Mouse (Mus musculus) kidney, postnatal 0 days (tissue): ENCODE measurements around the gene Gm13287. TPM values are rescaled to one million over a fixed set of nuclear protein-coding genes. Genes with fewer than 3 reads are reported as not detected.
"Not testable (repeated sequence)": the region's sequence is repeated elsewhere in the genome, so short reads cannot be mapped to it uniquely, and the experiment has no call there.

Experiments
- ATAC-seq: fragments of 200-750 bp; cut with Nextera tagmentation; replicated peaks from 2 replicates; pipeline ENCODE4 v1.8.0; 2017; ENCODE audit warnings: low read depth, moderate number of reproducible peaks, moderate TSS enrichment, moderate library complexity; ENCODE audit not compliant: low FRiP score
- DNase-seq: peaks from one replicate; pipeline ENCODE4 v3.0.0-alpha.2; 2016; ENCODE audit warnings: low spot score
- H3K27ac ChIP-seq: fragments of 300-500 bp; sonication (generic); 2 replicates; pipeline ENCODE4 v1.5.1; 2014; ENCODE audit warnings: mild to moderate bottlenecking
- H3K27me3 ChIP-seq: fragments of 300-500 bp; sonication (generic); 2 replicates; pipeline ENCODE4 v1.6.1; 2014; ENCODE audit warnings: low read length, mixed read lengths; ENCODE audit not compliant: insufficient read depth
- H3K36me3 ChIP-seq: fragments of 300-500 bp; sonication (generic); 2 replicates; pipeline ENCODE4 v1.6.1; 2014; ENCODE audit warnings: low read length, mixed read lengths; ENCODE audit not compliant: insufficient read depth
- H3K4me1 ChIP-seq: fragments of 300-500 bp; sonication (generic); replicated peaks from 2 replicates; pipeline ENCODE4 v1.6.1; 2014; ENCODE audit warnings: antibody characterized with exemption, low read length, mixed read lengths; ENCODE audit not compliant: insufficient read depth
- H3K4me2 ChIP-seq: fragments of 300-500 bp; sonication (generic); 2 replicates; pipeline ENCODE4 v1.6.1; 2014; ENCODE audit warnings: mild to moderate bottlenecking, low read length, moderate library complexity, mixed read lengths
- H3K4me3 ChIP-seq: fragments of 300-500 bp; sonication (generic); replicated peaks from 2 replicates; pipeline ENCODE4 v1.5.1; 2014; ENCODE audit warnings: low read depth, low read length
- H3K9ac ChIP-seq: fragments of 300-500 bp; sonication (generic); 2 replicates; pipeline ENCODE4 v1.6.1; 2014; ENCODE audit warnings: low read depth, low read length
- H3K9me3 ChIP-seq: fragments of 300-500 bp; sonication (generic); replicated peaks from 2 replicates; pipeline ENCODE4 v1.6.1; 2016; ENCODE audit warnings: low read length, inconsistent platforms, mixed read lengths
- CTCF ChIP-seq: IDR thresholded peaks from 2 replicates; pipeline ENCODE4 v1.5.1; 2016; ENCODE audit warnings: antibody characterized with exemption, low read depth, mild to moderate bottlenecking, moderate library complexity
- WGBS: fragments of 180-500 bp; shearing (Covaris S2); extraction: QIAGEN DNeasy Blood & Tissue Kit; methylation state at CpG from one replicate; pipeline ENCODE4 v1.1.7; 2014; 5-methylcytosine and 5-hydroxymethylcytosine counted together
- polyA plus RNA-seq: library from polyadenylated mRNA; unstranded; fragments of >200 nt; fragmentation: Nextera tagmentation; extraction: Ambion mirVana; gene quantifications from 2 replicates; pipeline ENCODE4 v1.2.1, GENCODE M21; 2015

The Gm13287 gene
- polyA plus RNA-seq, 1 experiment from 2014 or later: not detected

DNA sequence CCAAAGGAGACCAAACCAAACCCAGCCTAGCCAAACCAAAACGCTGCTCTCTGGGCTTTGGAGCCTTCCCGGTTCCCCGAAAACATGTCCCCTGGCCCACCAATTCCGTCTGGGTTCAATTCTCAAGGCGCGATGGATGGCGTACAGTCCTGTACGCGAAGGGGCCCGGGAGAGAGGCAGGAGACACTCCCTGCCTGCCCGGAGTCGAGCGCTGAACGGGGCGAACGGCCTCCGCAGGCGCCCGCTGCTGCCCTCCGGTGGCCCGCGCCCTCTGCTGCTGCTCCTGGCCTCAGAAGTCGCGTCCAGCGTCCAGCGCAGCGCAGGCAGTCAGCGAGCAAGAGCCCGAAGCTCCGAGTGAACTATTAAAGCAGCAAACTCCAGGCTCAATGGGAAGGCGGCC is 20.7 kb upstream of the Gm13287 start:
- not testable (repeated sequence) for H3K9me3 ChIP-seq, H3K36me3 ChIP-seq, ATAC-seq, H3K9ac ChIP-seq, H3K27me3 ChIP-seq, H3K4me3 ChIP-seq, H3K4me1 ChIP-seq, DNase-seq
- peak overlapping the region; percentile 50; the same call in 1 of the 2 replicates for H3K27ac ChIP-seq
- 0% methylated on average over 3 of the region's 31 CpGs for WGBS
- peak overlapping the region; percentile 35; the same call in 1 of the 2 replicates for H3K4me2 ChIP-seq

DNA sequence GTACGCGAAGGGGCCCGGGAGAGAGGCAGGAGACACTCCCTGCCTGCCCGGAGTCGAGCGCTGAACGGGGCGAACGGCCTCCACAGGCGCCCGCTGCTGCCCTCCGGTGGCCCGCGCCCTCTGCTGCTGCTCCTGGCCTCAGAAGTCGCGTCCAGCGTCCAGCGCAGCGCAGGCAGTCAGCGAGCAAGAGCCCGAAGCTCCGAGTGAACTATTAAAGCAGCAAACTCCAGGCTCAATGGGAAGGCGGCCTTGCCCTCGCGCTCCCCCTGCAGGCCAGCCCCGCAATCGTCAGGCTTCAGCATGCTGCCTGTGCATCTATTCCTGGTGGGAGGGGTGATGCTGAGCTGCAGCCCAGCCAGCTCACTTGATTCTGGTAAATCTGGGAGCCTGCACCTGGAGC is 17.6 kb upstream of the Gm13287 start, which contains the start of gene Gm13276:
TSS of gene Gm13276 (plus strand) at position 301 of the 400 bp plus-strand sequence.
- not testable (repeated sequence) for H3K4me1 ChIP-seq, ATAC-seq, H3K27ac ChIP-seq, H3K4me3 ChIP-seq, H3K36me3 ChIP-seq, H3K9ac ChIP-seq, H3K27me3 ChIP-seq, DNase-seq, H3K9me3 ChIP-seq, H3K4me2 ChIP-seq
- WGBS: no CpG with 5 or more reads among the region's 27 CpGs

DNA sequence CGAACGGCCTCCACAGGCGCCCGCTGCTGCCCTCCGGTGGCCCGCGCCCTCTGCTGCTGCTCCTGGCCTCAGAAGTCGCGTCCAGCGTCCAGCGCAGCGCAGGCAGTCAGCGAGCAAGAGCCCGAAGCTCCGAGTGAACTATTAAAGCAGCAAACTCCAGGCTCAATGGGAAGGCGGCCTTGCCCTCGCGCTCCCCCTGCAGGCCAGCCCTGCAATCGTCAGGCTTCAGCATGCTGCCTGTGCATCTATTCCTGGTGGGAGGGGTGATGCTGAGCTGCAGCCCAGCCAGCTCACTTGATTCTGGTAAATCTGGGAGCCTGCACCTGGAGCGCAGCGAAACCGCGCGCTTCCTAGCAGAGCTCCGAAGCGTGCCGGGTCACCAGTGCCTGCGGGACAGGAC is 14.7 kb upstream of the Gm13287 start, which contains the start of gene Gm13277:
TSS of gene Gm13277 (plus strand) at position 231 of the 400 bp plus-strand sequence.
- not testable (repeated sequence) for H3K4me3 ChIP-seq, DNase-seq, H3K36me3 ChIP-seq, H3K4me1 ChIP-seq, H3K9me3 ChIP-seq, H3K9ac ChIP-seq, H3K27ac ChIP-seq, H3K4me2 ChIP-seq, H3K27me3 ChIP-seq, ATAC-seq
- TF ChIP-seq CTCF: peak; percentile 58
- WGBS: 0% methylated on average over 2 of the region's 28 CpGs

DNA sequence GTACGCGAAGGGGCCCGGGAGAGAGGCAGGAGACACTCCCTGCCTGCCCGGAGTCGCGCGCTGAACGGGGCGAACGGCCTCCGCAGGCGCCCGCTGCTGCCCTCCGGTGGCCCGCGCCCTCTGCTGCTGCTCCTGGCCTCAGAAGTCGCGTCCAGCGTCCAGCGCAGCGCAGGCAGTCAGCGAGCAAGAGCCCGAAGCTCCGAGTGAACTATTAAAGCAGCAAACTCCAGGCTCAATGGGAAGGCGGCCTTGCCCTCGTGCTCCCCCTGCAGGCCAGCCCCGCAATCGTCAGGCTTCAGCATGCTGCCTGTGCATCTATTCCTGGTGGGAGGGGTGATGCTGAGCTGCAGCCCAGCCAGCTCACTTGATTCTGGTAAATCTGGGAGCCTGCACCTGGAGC is 11.8 kb upstream of the Gm13287 start, which contains the start of gene Gm13278:
TSS of gene Gm13278 (plus strand) at position 301 of the 400 bp plus-strand sequence.
- not testable (repeated sequence) for H3K4me3 ChIP-seq, H3K4me1 ChIP-seq, H3K4me2 ChIP-seq, H3K27ac ChIP-seq, H3K9me3 ChIP-seq, DNase-seq, H3K9ac ChIP-seq, H3K27me3 ChIP-seq, ATAC-seq, H3K36me3 ChIP-seq
- WGBS: no CpG with 5 or more reads among the region's 28 CpGs

DNA sequence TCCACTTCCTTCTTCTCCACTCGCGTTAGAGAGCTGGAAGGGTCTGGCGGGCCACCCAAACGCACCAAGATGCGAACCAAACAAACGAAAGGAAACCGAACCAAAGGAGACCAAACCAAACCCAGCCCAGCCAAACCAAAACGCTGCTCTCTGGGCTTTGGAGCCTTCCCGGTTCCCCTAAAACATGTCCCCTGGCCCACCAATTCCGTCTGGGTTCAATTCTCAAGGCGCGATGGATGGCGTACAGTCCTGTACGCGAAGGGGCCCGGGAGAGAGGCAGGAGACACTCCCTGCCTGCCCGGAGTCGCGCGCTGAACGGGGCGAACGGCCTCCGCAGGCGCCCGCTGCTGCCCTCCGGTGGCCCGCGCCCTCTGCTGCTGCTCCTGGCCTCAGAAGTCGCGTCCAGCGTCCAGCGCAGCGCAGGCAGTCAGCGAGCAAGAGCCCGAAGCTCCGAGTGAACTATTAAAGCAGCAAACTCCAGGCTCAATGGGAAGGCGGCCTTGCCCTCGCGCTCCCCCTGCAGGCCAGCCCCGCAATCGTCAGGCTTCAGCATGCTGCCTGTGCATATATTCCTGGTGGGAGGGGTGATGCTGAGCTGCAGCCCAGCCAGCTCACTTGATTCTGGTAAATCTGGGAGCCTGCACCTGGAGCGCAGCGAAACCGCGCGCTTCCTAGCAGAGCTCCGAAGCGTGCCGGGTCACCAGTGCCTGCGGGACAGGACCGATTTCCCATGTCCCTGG is 8.9 kb upstream of the Gm13287 start, which contains the start of gene Gm13275:
TSS of gene Gm13275 (plus strand) at position 552 of the 740 bp plus-strand sequence.
- H3K27me3 ChIP-seq, H3K4me1 ChIP-seq, H3K36me3 ChIP-seq, H3K9ac ChIP-seq, H3K27ac ChIP-seq, H3K4me2 ChIP-seq, H3K9me3 ChIP-seq, ATAC-seq, DNase-seq, H3K4me3 ChIP-seq: not testable (repeated sequence)
- TF ChIP-seq CTCF: peak; percentile 40; the same call in 1 of the 2 replicates
- WGBS: 0% methylated on average over 10 of the region's 52 CpGs

DNA sequence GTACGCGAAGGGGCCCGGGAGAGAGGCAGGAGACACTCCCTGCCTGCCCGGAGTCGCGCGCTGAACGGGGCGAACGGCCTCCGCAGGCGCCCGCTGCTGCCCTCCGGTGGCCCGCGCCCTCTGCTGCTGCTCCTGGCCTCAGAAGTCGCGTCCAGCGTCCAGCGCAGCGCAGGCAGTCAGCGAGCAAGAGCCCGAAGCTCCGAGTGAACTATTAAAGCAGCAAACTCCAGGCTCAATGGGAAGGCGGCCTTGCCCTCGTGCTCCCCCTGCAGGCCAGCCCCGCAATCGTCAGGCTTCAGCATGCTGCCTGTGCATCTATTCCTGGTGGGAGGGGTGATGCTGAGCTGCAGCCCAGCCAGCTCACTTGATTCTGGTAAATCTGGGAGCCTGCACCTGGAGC is 6.0 kb upstream of the Gm13287 start, which contains the start of gene Gm13279:
TSS of gene Gm13279 (plus strand) at position 301 of the 400 bp plus-strand sequence.
- H3K27me3 ChIP-seq, DNase-seq, H3K9me3 ChIP-seq, H3K9ac ChIP-seq, H3K4me3 ChIP-seq, H3K4me2 ChIP-seq, H3K27ac ChIP-seq, H3K36me3 ChIP-seq, ATAC-seq, H3K4me1 ChIP-seq: not testable (repeated sequence)
- no CpG with 5 or more reads among the region's 28 CpGs for WGBS

DNA sequence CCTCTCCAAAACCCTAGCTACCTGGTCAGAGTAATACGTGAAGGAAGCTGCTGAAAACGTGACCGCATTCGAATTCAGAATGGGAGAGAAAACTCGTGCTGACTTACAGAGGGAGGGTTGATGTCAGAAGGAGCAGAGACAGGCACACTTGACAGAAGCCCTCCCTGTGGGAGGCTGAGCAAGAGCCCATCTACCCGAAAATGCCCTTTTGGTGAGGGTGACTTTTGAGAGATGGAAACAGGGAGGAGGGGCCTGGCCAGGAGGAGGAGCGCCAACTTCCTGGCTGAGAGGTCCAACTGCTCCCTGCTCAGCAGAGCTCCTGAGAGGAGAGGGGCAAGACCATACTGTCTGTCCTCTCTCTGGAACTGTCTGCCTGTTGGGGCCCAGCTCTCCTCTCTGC is 3.7 kb upstream of the Gm13287 start, which contains the start of gene Gm13285:
TSS of gene Gm13285 (plus strand) at position 301 of the 400 bp plus-strand sequence.
- not testable (repeated sequence) for H3K27ac ChIP-seq, H3K4me1 ChIP-seq, H3K9me3 ChIP-seq, H3K27me3 ChIP-seq, H3K4me2 ChIP-seq, H3K36me3 ChIP-seq, H3K4me3 ChIP-seq, H3K9ac ChIP-seq, ATAC-seq, DNase-seq
- WGBS: 8% methylated on average over 5 of the region's 7 CpGs

DNA sequence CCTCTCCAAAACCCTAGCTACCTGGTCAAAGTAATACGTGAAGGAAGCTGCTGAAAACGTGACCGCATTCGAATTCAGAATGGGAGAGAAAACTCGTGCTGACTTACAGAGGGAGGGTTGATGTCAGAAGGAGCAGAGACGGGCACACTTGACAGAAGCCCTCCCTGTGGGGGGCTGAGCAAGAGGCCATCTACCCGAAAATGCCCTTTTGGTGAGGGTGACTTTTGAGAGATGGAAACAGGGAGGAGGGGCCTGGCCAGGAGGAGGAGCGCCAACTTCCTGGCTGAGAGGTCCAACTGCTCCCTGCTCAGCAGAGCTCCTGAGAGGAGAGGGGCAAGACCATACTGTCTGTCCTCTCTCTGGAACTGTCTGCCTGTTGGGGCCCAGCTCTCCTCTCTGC is 2.2 kb downstream of the Gm13287 start, which contains the start of gene Gm13288:
TSS of gene Gm13288 (plus strand) at position 301 of the 400 bp plus-strand sequence.
- H3K4me3 ChIP-seq, H3K9me3 ChIP-seq, H3K27me3 ChIP-seq, ATAC-seq, H3K27ac ChIP-seq, H3K36me3 ChIP-seq, H3K9ac ChIP-seq, H3K4me1 ChIP-seq, DNase-seq, H3K4me2 ChIP-seq: not testable (repeated sequence)
- WGBS: no CpG with 5 or more reads among the region's 8 CpGs
